Mouse (Mus musculus) heart, embryonic 11.5 days (tissue): ENCODE data around the gene Rhot2. TPM values are rescaled to one million over a fixed set of nuclear protein-coding genes. Genes with fewer than 3 reads are reported as not detected.
"Not testable (repeated sequence)": the region's sequence is repeated elsewhere in the genome, so short reads cannot be mapped to it uniquely, and the experiment has no call there.

Experiments used
- ATAC-seq: fragments of 200-750 bp; cut with Nextera tagmentation; replicated peaks from 2 replicates; pipeline ENCODE4 v1.8.0; 2017; ENCODE audit warnings: moderate library complexity; ENCODE audit not compliant: insufficient number of reproducible peaks, low FRiP score, low TSS enrichment
- H3K27ac ChIP-seq: fragments of 300-500 bp; sonication (generic); 2 replicates; pipeline ENCODE4 v1.5.1; 2014; ENCODE audit warnings: mild to moderate bottlenecking, low read depth, low read length
- H3K27me3 ChIP-seq: fragments of 300-500 bp; sonication (generic); 2 replicates; pipeline ENCODE4 v1.6.1; 2014; ENCODE audit warnings: mild to moderate bottlenecking, low read length, mixed read lengths; ENCODE audit not compliant: control insufficient read depth, insufficient read depth
- H3K36me3 ChIP-seq: fragments of 300-500 bp; sonication (generic); 2 replicates; pipeline ENCODE4 v1.6.1; 2014; ENCODE audit warnings: mild to moderate bottlenecking, low read length, moderate library complexity, mixed read lengths; ENCODE audit not compliant: control insufficient read depth, insufficient read depth
- H3K4me1 ChIP-seq: fragments of 300-500 bp; sonication (generic); 2 replicates; pipeline ENCODE4 v1.6.1; 2014; ENCODE audit warnings: low read length; ENCODE audit not compliant: control insufficient read depth, insufficient read depth
- H3K4me2 ChIP-seq: fragments of 300-500 bp; sonication (generic); 2 replicates; pipeline ENCODE4 v1.6.1; 2014; ENCODE audit warnings: mild to moderate bottlenecking, moderate library complexity
- H3K4me3 ChIP-seq: fragments of 300-500 bp; sonication (generic); 2 replicates; pipeline ENCODE4 v1.5.1; 2014; ENCODE audit warnings: low read depth, low read length
- H3K9ac ChIP-seq: fragments of 300-500 bp; sonication (generic); 2 replicates; pipeline ENCODE4 v1.6.1; 2014; ENCODE audit warnings: mild to moderate bottlenecking, low read depth, low read length, moderate library complexity
- H3K9me3 ChIP-seq: fragments of 300-500 bp; sonication (generic); replicated peaks from 2 replicates; pipeline ENCODE4 v1.6.1; 2016; ENCODE audit warnings: low read length; ENCODE audit not compliant: control insufficient read depth
- WGBS: fragments of 180-500 bp; shearing (Covaris S2); extraction: QIAGEN DNeasy Blood & Tissue Kit; methylation state at CpG from one replicate; pipeline ENCODE4 v1.1.7; 2014; ENCODE audit not compliant: insufficient replicate concordance; 5-methylcytosine and 5-hydroxymethylcytosine counted together
- polyA plus RNA-seq: library from polyadenylated mRNA; unstranded; fragments of >200 nt; fragmentation: Nextera tagmentation; extraction: Ambion mirVana; gene quantifications from 2 replicates; pipeline ENCODE4 v1.2.1, GENCODE M21; 2014

Gene Rhot2
- polyA plus RNA-seq, 1 experiment from 2014 or later, result 11.9 TPM

- peaks cover 4% of the 10 kb centered on the region; the same call in 1 of the 2 replicates for H3K36me3 ChIP-seq
- H3K9me3 ChIP-seq, result no peaks in the 10 kb centered on the region
- H3K4me1 ChIP-seq, result peaks cover 27% of the 10 kb centered on the region
- no peaks in the 10 kb centered on the region for H3K27me3 ChIP-seq
- H3K27ac ChIP-seq, result no peak overlapping the region
- ATAC-seq, result no peak
- peak overlapping the region; percentile 85 for H3K4me3 ChIP-seq
- 64% methylated on average over 10 of the region's 10 CpGs for WGBS
- peak overlapping the region; percentile 80 for H3K9ac ChIP-seq
- H3K4me2 ChIP-seq, result peak overlapping the region; percentile 96
Observed at GRCm38 (mm10) chr17:25876347-25876915, 31.8 kb upstream of the Rhot2 start.

GRCm38 (mm10) chr17:25875171-25876136 lies 30.8 kb upstream of the Rhot2 start:
- H3K9me3 ChIP-seq, result no peaks in the 10 kb centered on the region
- peak overlapping the region; percentile 96 for H3K4me2 ChIP-seq
- H3K4me1 ChIP-seq, result peaks cover 20% of the 10 kb centered on the region
- H3K27ac ChIP-seq, result peak overlapping the region; percentile 89
- peaks cover 4% of the 10 kb centered on the region; the same call in 1 of the 2 replicates for H3K36me3 ChIP-seq
- peak overlapping the region; percentile 85 for H3K4me3 ChIP-seq
- 1% methylated on average over 59 of the region's 59 CpGs for WGBS
- peak overlapping the region; percentile 80 for H3K9ac ChIP-seq
- ATAC-seq, result peak; percentile 80
- H3K27me3 ChIP-seq, result no peaks in the 10 kb centered on the region

- Histone ChIP-seq H3K9ac (peak within 1 kb of the TSS; percentile 80), H3K27me3 (no peaks in the 10 kb centered on the region), H3K4me3 (peak within 1 kb of the TSS; percentile 85), H3K9me3 (no peaks in the 10 kb centered on the region), H3K4me2 (peak within 1 kb of the TSS; percentile 96), H3K4me1 (peaks cover 20% of the 10 kb centered on the region), H3K27ac (peak within 1 kb of the TSS; percentile 89), H3K36me3 (peaks cover 4% of the 10 kb centered on the region; the same call in 1 of the 2 replicates)
- peak; percentile 72 for ATAC-seq
- under 1% methylated on average over 25 of the region's 25 CpGs for WGBS
Observed at GRCm38 (mm10) chr17:25874721-25875170, 30.1 kb upstream of the Rhot2 start, which contains the start of gene Mettl26. Gene Mettl26 (plus strand): TSS chr17:25875074.

- H3K27me3 ChIP-seq, result no peaks in the 10 kb centered on the region
- H3K9ac ChIP-seq, result peak overlapping the region; percentile 80
- H3K27ac ChIP-seq, result peak overlapping the region; percentile 89
- WGBS, result 6% methylated on average over 14 of the region's 14 CpGs
- no peaks in the 10 kb centered on the region for H3K9me3 ChIP-seq
- peak overlapping the region; percentile 96 for H3K4me2 ChIP-seq
- peaks cover 20% of the 10 kb centered on the region for H3K4me1 ChIP-seq
- peaks cover 4% of the 10 kb centered on the region; the same call in 1 of the 2 replicates for H3K36me3 ChIP-seq
- ATAC-seq, result no peak; the same call in 1 of the 2 replicates
- peak overlapping the region; percentile 85 for H3K4me3 ChIP-seq
Observed at GRCm38 (mm10) chr17:25874148-25874720, 29.6 kb upstream of the Rhot2 start.

- Histone ChIP-seq H3K27me3 (no peaks in the 10 kb centered on the region), H3K4me2 (peak overlapping the region; percentile 96), H3K27ac (peak overlapping the region; percentile 89; the same call in 1 of the 2 replicates), H3K9ac (no peak overlapping the region), H3K4me1 (peaks cover 20% of the 10 kb centered on the region), H3K9me3 (no peaks in the 10 kb centered on the region), H3K36me3 (peaks cover 2% of the 10 kb centered on the region; the same call in 1 of the 2 replicates), H3K4me3 (no peak overlapping the region; the same call in 1 of the 2 replicates)
- no peak for ATAC-seq
- WGBS, result 73% methylated on average over 11 of the region's 11 CpGs
Observed at GRCm38 (mm10) chr17:25873405-25874147, 28.9 kb upstream of the Rhot2 start.

- Histone ChIP-seq H3K27ac (no peak overlapping the region), H3K4me3 (no peak overlapping the region), H3K9me3 (no peaks in the 10 kb centered on the region), H3K4me1 (peaks cover 20% of the 10 kb centered on the region), H3K36me3 (peaks cover under 1% of the 10 kb centered on the region; the same call in 1 of the 2 replicates), H3K27me3 (no peaks in the 10 kb centered on the region), H3K9ac (no peak overlapping the region), H3K4me2 (no peak overlapping the region)
- WGBS, result 75% methylated on average over 3 of the region's 3 CpGs
- ATAC-seq, result no peak
Observed at GRCm38 (mm10) chr17:25872676-25873075, 28.0 kb upstream of the Rhot2 start.

GRCm38 (mm10) chr17:25871566-25871965 lies 26.9 kb upstream of the Rhot2 start:
- not testable (repeated sequence) for ATAC-seq, H3K36me3 ChIP-seq

GRCm38 (mm10) chr17:25869954-25870353 lies 25.3 kb upstream of the Rhot2 start:
- no peak overlapping the region for H3K27ac ChIP-seq
- no peak for ATAC-seq
- 76% methylated on average over 2 of the region's 2 CpGs for WGBS

More at GRCm38 (mm10) chr17:25871566-25871965, 26.9 kb upstream of the Rhot2 start:
- H3K9ac ChIP-seq, H3K27ac ChIP-seq, H3K4me2 ChIP-seq, H3K27me3 ChIP-seq, H3K9me3 ChIP-seq, H3K4me3 ChIP-seq: not testable (repeated sequence)
- H3K4me1 ChIP-seq, result peaks cover 19% of the 10 kb centered on the region

More at GRCm38 (mm10) chr17:25869954-25870353, 25.3 kb upstream of the Rhot2 start:
- Histone ChIP-seq H3K4me3 (no peak overlapping the region), H3K4me1 (peaks cover 13% of the 10 kb centered on the region), H3K36me3 (no peaks in the 10 kb centered on the region), H3K4me2 (no peak overlapping the region), H3K27me3 (no peaks in the 10 kb centered on the region), H3K9me3 (no peaks in the 10 kb centered on the region), H3K9ac (no peak overlapping the region)
